Mouse (Mus musculus) bone marrow macrophage, adult 2 months (primary cell): ENCODE measurements around the gene Knop1.

ENCODE experiments used
- CTCF ChIP-seq: IDR thresholded peaks from 2 replicates; pipeline ENCODE4 v1.5.1; 2012; ENCODE audit warnings: low read depth, mild to moderate bottlenecking, low read length, moderate library complexity
- POLR2A ChIP-seq: IDR thresholded peaks from 2 replicates; pipeline ENCODE4 v1.6.1; 2012; ENCODE audit warnings: mild to moderate bottlenecking, low read depth, low read length, borderline replicate concordance

DNA sequence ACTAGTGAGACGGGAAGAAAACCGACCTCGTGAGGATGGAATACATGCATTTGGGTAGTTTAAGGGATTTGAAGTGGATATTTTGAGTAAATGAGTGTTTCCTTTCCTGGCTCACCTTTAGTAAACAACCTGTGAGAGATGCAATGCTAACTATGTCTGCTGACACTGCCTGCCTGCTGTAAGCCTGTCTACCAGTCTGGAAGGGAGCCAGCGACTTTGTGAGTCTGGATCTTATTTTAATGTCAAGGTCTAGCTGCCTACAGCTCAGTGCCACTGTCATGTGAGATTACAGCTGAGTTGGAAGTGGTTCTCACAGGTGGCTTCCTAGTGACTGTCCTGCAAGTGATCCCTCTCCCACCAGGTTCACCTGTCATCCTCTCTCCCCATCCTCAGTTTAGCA, 48.5 kb upstream of the Knop1 start:
- TF ChIP-seq POLR2A (no peak), CTCF (no peak)
